Mouse (Mus musculus) adipose tissue, adult 10 weeks (tissue): ENCODE measurements around the gene Olfr1302. TPM values are rescaled to one million over a fixed set of nuclear protein-coding genes. Genes with fewer than 3 reads are reported as not detected.

Experiments used
- polyA plus RNA-seq: library from polyadenylated mRNA; stranded (reverse); fragments of 350-450 nt; fragmentation: Illumina TruSeq; extraction: RNeasy Lipid Tissue Mini Kit (QIAGEN cat#74804); gene quantifications from one replicate; pipeline ENCODE4 v1.2.3, GENCODE M21; 2014; ENCODE audit warnings: low read depth, low replicate concordance

Olfr1302 gene
- not detected for polyA plus RNA-seq

DNA sequence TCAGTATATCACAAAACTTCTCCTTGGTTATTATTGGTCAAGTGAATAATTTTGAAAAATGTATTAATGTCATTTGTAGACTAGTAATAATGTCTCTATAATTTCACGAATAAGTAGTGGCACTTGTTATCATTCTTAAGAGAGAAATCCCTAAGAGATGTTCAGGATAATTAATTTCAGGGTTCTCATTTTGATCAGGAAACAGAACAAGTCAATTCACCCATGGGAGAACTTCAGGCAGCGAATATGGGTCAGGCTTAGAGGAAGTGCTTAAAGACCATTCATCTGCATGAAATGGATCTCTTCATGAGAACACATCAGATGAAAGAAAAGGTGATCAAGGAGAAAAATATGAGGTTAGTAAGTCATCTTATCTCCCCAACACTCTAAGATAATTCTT, at the start of gene Olfr1302:
TSS of gene Olfr1302 (plus strand) at position 301 of the 400 bp plus-strand sequence.

DNA sequence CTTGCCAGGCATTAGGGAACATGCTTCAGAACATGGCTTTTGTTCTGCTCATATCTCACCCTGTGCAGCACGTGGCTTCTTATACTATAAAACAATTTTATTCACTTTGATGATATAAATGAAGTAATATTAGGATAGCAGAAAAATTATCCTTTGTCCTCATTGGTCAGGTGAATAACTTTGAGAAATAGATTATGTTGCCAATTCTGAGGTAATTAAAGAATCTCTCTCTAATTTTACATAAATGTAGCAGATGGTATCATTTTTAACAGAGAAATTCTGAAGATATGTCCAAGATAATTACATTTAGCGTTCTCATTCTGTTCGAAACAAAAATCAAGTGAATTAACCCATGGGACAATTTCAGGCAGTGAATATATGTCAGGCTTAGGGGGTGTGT, 26.5 kb upstream of the Olfr1302 start, which contains the start of gene Olfr1301:
TSS of gene Olfr1301 (plus strand) at position 301 of the 400 bp plus-strand sequence.

DNA sequence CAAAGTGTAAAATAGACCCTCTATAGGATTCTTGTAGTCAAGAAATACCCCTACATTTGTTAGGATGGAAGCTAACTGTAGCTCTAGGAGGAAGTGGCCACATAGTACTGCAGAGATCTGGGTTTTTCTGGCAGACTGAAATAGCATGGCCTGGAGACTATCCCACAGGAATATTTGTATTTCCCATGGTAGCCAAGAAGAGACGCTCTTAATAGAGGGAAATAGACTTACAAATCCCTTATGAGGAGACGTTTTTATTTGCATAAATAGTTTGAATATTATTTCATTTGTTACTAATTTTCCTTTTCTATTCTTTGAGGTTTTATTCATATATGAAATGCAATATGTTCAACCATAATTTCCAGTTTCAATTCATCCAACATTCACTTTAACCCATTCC, 43.0 kb downstream of the Olfr1302 start, which contains the start of gene Olfr1303:
TSS of gene Olfr1303 (minus strand) at position 101 of the 400 bp plus-strand sequence.

Other genes starting within 250 kb of the Olfr1302 start
- not detected for gene Olfr1294, start 237.1 kb upstream of the Olfr1302 start, polyA plus RNA-seq
- not detected for gene Olfr1295, start 207.7 kb upstream of the Olfr1302 start, polyA plus RNA-seq
- not detected for gene Olfr1297, start 150.9 kb upstream of the Olfr1302 start, polyA plus RNA-seq
- gene Olfr1298, start 128.2 kb upstream of the Olfr1302 start, polyA plus RNA-seq, result not detected
- gene Olfr1299, start 116.0 kb upstream of the Olfr1302 start, polyA plus RNA-seq, result not detected
- not detected for gene Olfr1301, start 26.4 kb upstream of the Olfr1302 start, polyA plus RNA-seq
- gene Olfr1303, start 42.9 kb downstream of the Olfr1302 start, polyA plus RNA-seq, result not detected
- gene Olfr1305, start 99.7 kb downstream of the Olfr1302 start, polyA plus RNA-seq, result not detected
- gene Olfr1306, start 138.8 kb downstream of the Olfr1302 start, polyA plus RNA-seq, result not detected
- gene Olfr1307, start 172.0 kb downstream of the Olfr1302 start, polyA plus RNA-seq, result not detected
- not detected for gene Olfr1308, start 187.5 kb downstream of the Olfr1302 start, polyA plus RNA-seq
- gene Olfr1309, start 212.9 kb downstream of the Olfr1302 start, polyA plus RNA-seq, result not detected
- gene Olfr1310, start 235.3 kb downstream of the Olfr1302 start, polyA plus RNA-seq, result not detected
- not detected for gene Olfr1311, start 247.0 kb downstream of the Olfr1302 start, polyA plus RNA-seq